18 mouse cellular contexts compared by ENCODE assay signal in genomic region chr19:47559145-47559544, GRCm38 (mm10). TPM values are rescaled to one million over a fixed set of nuclear protein-coding genes. Genes with fewer than 3 reads are reported as not detected.
DNase-seq lines count a peak whose midpoint lies in the region; ATAC-seq and TF ChIP-seq lines count a peak whose summit lies in the region.
"Had no signal": no experiment of that assay in that cellular context is flagged by ENCODE, and none has a peak within 500 bp of the region (broad histone marks: within the 10 kb centered on the region; RNA-seq: fewer than 3 reads in every experiment).

No protein-coding gene starts in this region.

- no peak for TF ChIP-seq CTCF in intestine, postnatal 0 days (IDR thresholded peaks at IDR 0.05; ENCODE audit: low read depth)

- H3K4me3 ChIP-seq in heart, embryonic 12.5 days: no peak overlapping the region
- no peak overlapping the region for H3K4me3 ChIP-seq in intestine, embryonic 15.5 days (replicated peaks)
- H3K4me3 ChIP-seq in intestine, postnatal 0 days (ENCODE audit: low read depth, low read length): no peak overlapping the region
- no peak overlapping the region for H3K4me3 ChIP-seq in midbrain, embryonic 10.5 days
- H3K4me3 ChIP-seq in midbrain, embryonic 13.5 days (replicated peaks): no peak overlapping the region
- H3K4me3 ChIP-seq: forebrain, embryonic 10.5 days; limb, embryonic 15.5 days; neural tube, embryonic 15.5 days had no signal

- H3K4me2 ChIP-seq in heart, embryonic 12.5 days: no peak overlapping the region
- H3K4me2 ChIP-seq in intestine, embryonic 15.5 days (replicated peaks): no peak overlapping the region
- no peak overlapping the region for H3K4me2 ChIP-seq in intestine, postnatal 0 days (replicated peaks; ENCODE audit: low read depth)
- H3K4me2 ChIP-seq in midbrain, embryonic 13.5 days (replicated peaks): no peak overlapping the region
- H3K4me2 ChIP-seq: limb, embryonic 15.5 days; neural tube, embryonic 15.5 days had no signal

- 75% methylated on average over 5 of the region's 5 CpGs for WGBS in heart, embryonic 12.5 days
- 62% methylated on average over 5 of the region's 5 CpGs for WGBS in intestine, embryonic 15.5 days
- WGBS in intestine, postnatal 0 days: 56% methylated on average over 5 of the region's 5 CpGs
- WGBS in midbrain, embryonic 10.5 days: 57% methylated on average over 5 of the region's 5 CpGs
- 35% methylated on average over 5 of the region's 5 CpGs for WGBS in midbrain, embryonic 13.5 days

- no peak overlapping the region for H3K9ac ChIP-seq in heart, embryonic 12.5 days
- H3K9ac ChIP-seq in intestine, embryonic 15.5 days: no peak overlapping the region
- H3K9ac ChIP-seq in intestine, postnatal 0 days (ENCODE audit: low read depth, low read length): no peak overlapping the region
- H3K9ac ChIP-seq in midbrain, embryonic 13.5 days (replicated peaks): no peak overlapping the region
- H3K9ac ChIP-seq: limb, embryonic 15.5 days; neural tube, embryonic 15.5 days had no signal

- no peaks in the 10 kb centered on the region for H3K9me3 ChIP-seq in heart, embryonic 12.5 days (replicated peaks)
- H3K9me3 ChIP-seq in intestine, embryonic 15.5 days: no peaks in the 10 kb centered on the region
- H3K9me3 ChIP-seq in intestine, postnatal 0 days (ENCODE audit: control insufficient read depth): no peaks in the 10 kb centered on the region
- no peaks in the 10 kb centered on the region for H3K9me3 ChIP-seq in midbrain, embryonic 10.5 days (replicated peaks)
- no peaks in the 10 kb centered on the region for H3K9me3 ChIP-seq in midbrain, embryonic 13.5 days
- H3K9me3 ChIP-seq: forebrain, embryonic 10.5 days; limb, embryonic 15.5 days; neural tube, embryonic 15.5 days had no signal

- 0 out of 2 replicates have a peak overlapping the region, but pooled peaks have one; percentile 8 for H3K27ac ChIP-seq in heart, embryonic 12.5 days (ENCODE audit: poor library complexity, severe bottlenecking)
- peak overlapping the region; percentile 10; the same call in 1 of the 2 replicates for H3K27ac ChIP-seq in intestine, embryonic 15.5 days
- H3K27ac ChIP-seq in intestine, postnatal 0 days (ENCODE audit: low read depth, low read length): no peak overlapping the region
- H3K27ac ChIP-seq in midbrain, embryonic 10.5 days (replicated peaks): peak overlapping the region; percentile 42
- H3K27ac ChIP-seq in midbrain, embryonic 13.5 days: no peak overlapping the region
- H3K27ac ChIP-seq: limb, embryonic 15.5 days; neural tube, embryonic 15.5 days had no signal

- H3K36me3 ChIP-seq in heart, embryonic 12.5 days: no peaks in the 10 kb centered on the region
- H3K36me3 ChIP-seq in intestine, embryonic 15.5 days: no peaks in the 10 kb centered on the region
- no peaks in the 10 kb centered on the region for H3K36me3 ChIP-seq in intestine, postnatal 0 days (ENCODE audit: control insufficient read depth, insufficient read depth)
- H3K36me3 ChIP-seq in midbrain, embryonic 10.5 days: no peaks in the 10 kb centered on the region
- no peaks in the 10 kb centered on the region for H3K36me3 ChIP-seq in midbrain, embryonic 13.5 days
- H3K36me3 ChIP-seq: forebrain, embryonic 10.5 days; limb, embryonic 15.5 days; neural tube, embryonic 15.5 days had no signal

- no peak for ATAC-seq in heart, embryonic 12.5 days (ENCODE audit: insufficient number of reproducible peaks, low FRiP score)
- no peak for ATAC-seq in intestine, embryonic 15.5 days
- no peak for ATAC-seq in intestine, postnatal 0 days
- ATAC-seq in midbrain, embryonic 13.5 days: no peak
- ATAC-seq in activated CD4-positive, CD25-positive, alpha-beta regulatory T cell, adult 4 months: no peak
- ATAC-seq: CD4-positive, CD25-positive, alpha-beta regulatory T cell, adult 4 months had no signal

- DNase-seq in heart, postnatal 4 days: no peak
- no peak for DNase-seq in midbrain, embryonic 10.5 days (ENCODE audit: low spot score)
- DNase-seq: adrenal gland, postnatal 36 days; cerebellum, adult 9-10 months; gastrocnemius, postnatal 14 days; heart, adult 11 months; kidney, postnatal 25 days; left cerebral cortex, postnatal 4 days; lung, postnatal 4 days had no signal

- no peaks in the 10 kb centered on the region for H3K27me3 ChIP-seq in heart, embryonic 12.5 days (replicated peaks)
- no peaks in the 10 kb centered on the region for H3K27me3 ChIP-seq in intestine, embryonic 15.5 days (replicated peaks)
- no peaks in the 10 kb centered on the region for H3K27me3 ChIP-seq in intestine, postnatal 0 days (replicated peaks; ENCODE audit: control insufficient read depth, insufficient read depth, low read length)
- H3K27me3 ChIP-seq in midbrain, embryonic 10.5 days (ENCODE audit: low read depth, poor library complexity, severe bottlenecking): peaks cover 44% of the 10 kb centered on the region
- peaks cover 28% of the 10 kb centered on the region for H3K27me3 ChIP-seq in midbrain, embryonic 13.5 days
- H3K27me3 ChIP-seq: limb, embryonic 15.5 days; neural tube, embryonic 15.5 days had no signal

- peaks cover 23% of the 10 kb centered on the region for H3K4me1 ChIP-seq in heart, embryonic 12.5 days (replicated peaks)
- peaks cover 14% of the 10 kb centered on the region for H3K4me1 ChIP-seq in intestine, embryonic 15.5 days (replicated peaks)
- H3K4me1 ChIP-seq in intestine, postnatal 0 days (replicated peaks; ENCODE audit: control insufficient read depth, insufficient read depth, low read length): 0 out of 2 replicates have a peak, but pooled peaks cover 2% of the 10 kb centered on the region
- H3K4me1 ChIP-seq in midbrain, embryonic 10.5 days: peaks cover 14% of the 10 kb centered on the region
- H3K4me1 ChIP-seq in midbrain, embryonic 13.5 days (replicated peaks): peaks cover 11% of the 10 kb centered on the region

RNA-seq across cellular contexts. Expression of gene Slk, which starts 20.3 kb away (rescaled TPM):
- 12.6 and 13.0 TPM in 2 replicates for polyA plus RNA-seq in heart, embryonic 12.5 days (2016; fragmentation: Nextera tagmentation; extraction: Ambion mirVana)
- 100 to 1,000 TPM; 131 to 139 TPM for total RNA-seq in heart, postnatal 4 days (2021)
- 13.0 and 13.6 TPM in 2 replicates for polyA plus RNA-seq in intestine, embryonic 15.5 days (2015; fragmentation: Nextera tagmentation; extraction: Ambion mirVana)
- 8.8 and 10.0 TPM in 2 replicates for polyA plus RNA-seq in intestine, postnatal 0 days (2015; fragmentation: Nextera tagmentation; extraction: Ambion mirVana)
- 5.9 and 7.0 TPM in 2 replicates for polyA plus RNA-seq in midbrain, embryonic 10.5 days (2016; fragmentation: Nextera tagmentation; extraction: Ambion mirVana)
- 6.5 and 7.4 TPM in 2 replicates for polyA plus RNA-seq in midbrain, embryonic 13.5 days (2015; fragmentation: Nextera tagmentation; extraction: Ambion mirVana)
- 10 to 100 TPM; 15.1 to 16.2 TPM for polyA plus RNA-seq in activated CD4-positive, CD25-positive, alpha-beta regulatory T cell, adult 4 months (2017; shearing (Covaris generic))

RNA-seq across cellular contexts. Expression of gene Stn1, which starts 21.8 kb away (rescaled TPM):
- 34.2 and 35.3 TPM in 2 replicates for polyA plus RNA-seq in heart, embryonic 12.5 days (2016; fragmentation: Nextera tagmentation; extraction: Ambion mirVana)
- total RNA-seq in heart, postnatal 4 days (2021): 10 to 100 TPM; 23.1 to 26.3 TPM
- polyA plus RNA-seq in intestine, embryonic 15.5 days (2015; fragmentation: Nextera tagmentation; extraction: Ambion mirVana): 43.8 and 44.8 TPM in 2 replicates
- 11.4 and 14.9 TPM in 2 replicates for polyA plus RNA-seq in intestine, postnatal 0 days (2015; fragmentation: Nextera tagmentation; extraction: Ambion mirVana)
- polyA plus RNA-seq in midbrain, embryonic 10.5 days (2016; fragmentation: Nextera tagmentation; extraction: Ambion mirVana): 52.5 and 63.4 TPM in 2 replicates
- polyA plus RNA-seq in midbrain, embryonic 13.5 days (2015; fragmentation: Nextera tagmentation; extraction: Ambion mirVana): 30.2 and 36.3 TPM in 2 replicates
- polyA plus RNA-seq in activated CD4-positive, CD25-positive, alpha-beta regulatory T cell, adult 4 months (2017; shearing (Covaris generic)): 10 to 100 TPM; 29.5 to 38.1 TPM

Comparison
In these comparisons a context has a peak if more than half of its experiments do, and no peak if none do; other contexts are left out.
1. H3K27ac ChIP-seq: peak in heart, embryonic 12.5 days (single experiment), intestine, embryonic 15.5 days (single experiment) and midbrain, embryonic 10.5 days (single experiment); none in intestine, postnatal 0 days (single experiment) and midbrain, embryonic 13.5 days (single experiment).